Mouse (Mus musculus): ENCODE results near the gene Dhx32. TPM values are rescaled to one million over a fixed set of nuclear protein-coding genes. Genes with fewer than 3 reads are reported as not detected.

The Dhx32 gene
- polyA plus RNA-seq, 2 experiments: 6.8 to 10.6 TPM

GRCm38 (mm10) chr7:133724844-133725243, 57.7 kb downstream of the Dhx32 start:
- H3K27ac ChIP-seq: no peak overlapping the region
- DNase-seq (ENCODE audit: low read depth in 3 of 3, low spot score in 3 of 3) (no peak), ATAC-seq (ENCODE audit: insufficient read depth) (no peak)
- TF ChIP-seq EP300 (IDR thresholded peaks at IDR 0.05; ENCODE audit: low read depth) (no peak), CTCF (IDR thresholded peaks at IDR 0.05; ENCODE audit: low read depth) (no peak)
- no peaks in the 10 kb centered on the region for H3K27me3 ChIP-seq (ENCODE audit: control insufficient read depth, insufficient read depth, low read length)
- no peak overlapping the region for H3K4me3 ChIP-seq (ENCODE audit: insufficient read depth in 1 of 2, low read depth in 2 of 2, low read length in 2 of 2)
- 80% methylated on average over 10 of the region's 10 CpGs for WGBS (ENCODE audit: insufficient replicate concordance)
- no peaks in the 10 kb centered on the region for H3K9me3 ChIP-seq (ENCODE audit: control insufficient read depth, low read length)
- no peak overlapping the region for H3K4me2 ChIP-seq (ENCODE audit: low read depth)
- no peaks in the 10 kb centered on the region for H3K4me1 ChIP-seq (replicated peaks; ENCODE audit: control insufficient read depth in 2 of 2, insufficient read depth in 2 of 2, low read length in 1 of 2)
- H3K36me3 ChIP-seq (replicated peaks; ENCODE audit: control insufficient read depth, insufficient read depth, low read depth): peaks cover 15% of the 10 kb centered on the region
- no peak overlapping the region for H3K9ac ChIP-seq (replicated peaks)

GRCm38 (mm10) chr7:133720616-133721015, 61.9 kb downstream of the Dhx32 start:
- TF ChIP-seq CTCF (IDR thresholded peaks at IDR 0.05; ENCODE audit: low read depth) (no peak), EP300 (IDR thresholded peaks at IDR 0.05; ENCODE audit: low read depth) (no peak)
- no peak overlapping the region for H3K9ac ChIP-seq (replicated peaks)
- no peak overlapping the region for H3K4me2 ChIP-seq (ENCODE audit: low read depth)
- H3K27ac ChIP-seq: no peak overlapping the region
- 87% methylated on average over 11 of the region's 11 CpGs for WGBS (ENCODE audit: insufficient replicate concordance)
- no peaks in the 10 kb centered on the region for H3K9me3 ChIP-seq (ENCODE audit: control insufficient read depth, low read length)
- no peaks in the 10 kb centered on the region for H3K27me3 ChIP-seq (ENCODE audit: control insufficient read depth, insufficient read depth, low read length)
- no peaks in the 10 kb centered on the region for H3K4me1 ChIP-seq (replicated peaks; ENCODE audit: control insufficient read depth in 2 of 2, insufficient read depth in 2 of 2, low read length in 1 of 2)
- H3K36me3 ChIP-seq (replicated peaks; ENCODE audit: control insufficient read depth, insufficient read depth, low read depth): peaks cover 55% of the 10 kb centered on the region
- H3K4me3 ChIP-seq (ENCODE audit: insufficient read depth in 1 of 2, low read depth in 2 of 2, low read length in 2 of 2): no peak overlapping the region
- DNase-seq (ENCODE audit: low read depth in 3 of 3, low spot score in 3 of 3): no peak
- no peak for ATAC-seq (ENCODE audit: insufficient read depth)

GRCm38 (mm10) chr7:133718580-133718979, 63.9 kb downstream of the Dhx32 start:
- Histone ChIP-seq H3K4me1 (replicated peaks; ENCODE audit: control insufficient read depth in 2 of 2, insufficient read depth in 2 of 2, low read length in 1 of 2) (no peaks in the 10 kb centered on the region), H3K27me3 (ENCODE audit: control insufficient read depth, insufficient read depth, low read length) (no peaks in the 10 kb centered on the region), H3K9ac (replicated peaks) (no peak overlapping the region), H3K9me3 (ENCODE audit: control insufficient read depth, low read length) (no peaks in the 10 kb centered on the region), H3K4me3 (ENCODE audit: insufficient read depth in 1 of 2, low read depth in 2 of 2, low read length in 2 of 2) (no peak overlapping the region), H3K4me2 (ENCODE audit: low read depth) (no peak overlapping the region), H3K27ac (no peak overlapping the region), H3K36me3 (replicated peaks; ENCODE audit: control insufficient read depth, insufficient read depth, low read depth) (peaks cover 70% of the 10 kb centered on the region)
- no peak for ATAC-seq (ENCODE audit: insufficient read depth)
- peak; percentile 53 for TF ChIP-seq CTCF (IDR thresholded peaks at IDR 0.05; ENCODE audit: low read depth)
- no peak for TF ChIP-seq EP300 (IDR thresholded peaks at IDR 0.05; ENCODE audit: low read depth)
- DNase-seq (ENCODE audit: low read depth in 3 of 3, low spot score in 3 of 3): no peak
- 97% methylated on average over 1 of the region's 1 CpGs for WGBS (ENCODE audit: insufficient replicate concordance)

GRCm38 (mm10) chr7:133715387-133715786, 67.1 kb downstream of the Dhx32 start:
- Histone ChIP-seq H3K4me1 (replicated peaks; ENCODE audit: control insufficient read depth in 2 of 2, insufficient read depth in 2 of 2, low read length in 1 of 2) (no peaks in the 10 kb centered on the region), H3K36me3 (replicated peaks; ENCODE audit: control insufficient read depth, insufficient read depth, low read depth) (peaks cover 62% of the 10 kb centered on the region), H3K9me3 (ENCODE audit: control insufficient read depth, low read length) (no peaks in the 10 kb centered on the region), H3K27ac (no peak overlapping the region), H3K4me2 (ENCODE audit: low read depth) (no peak overlapping the region), H3K4me3 (ENCODE audit: insufficient read depth in 1 of 2, low read depth in 2 of 2, low read length in 2 of 2) (no peak overlapping the region), H3K9ac (replicated peaks) (no peak overlapping the region), H3K27me3 (ENCODE audit: control insufficient read depth, insufficient read depth, low read length) (no peaks in the 10 kb centered on the region)
- no peak for TF ChIP-seq CTCF (IDR thresholded peaks at IDR 0.05; ENCODE audit: low read depth)
- no peak for TF ChIP-seq EP300 (IDR thresholded peaks at IDR 0.05; ENCODE audit: low read depth)
- WGBS (ENCODE audit: insufficient replicate concordance): 91% methylated on average over 4 of the region's 4 CpGs
- no peak for ATAC-seq (ENCODE audit: insufficient read depth)
- no peak for DNase-seq (ENCODE audit: low read depth in 3 of 3, low spot score in 3 of 3)

- ATAC-seq (ENCODE audit: insufficient read depth) (no peak), DNase-seq (ENCODE audit: low read depth in 3 of 3, low spot score in 3 of 3) (no peak)
- 77% methylated on average over 2 of the region's 2 CpGs for WGBS (ENCODE audit: insufficient replicate concordance)
- H3K4me1 ChIP-seq (replicated peaks; ENCODE audit: control insufficient read depth in 2 of 2, insufficient read depth in 2 of 2, low read length in 1 of 2): peaks cover 33 to 34% of the 10 kb centered on the region in 2 experiments
- no peaks in the 10 kb centered on the region for H3K27me3 ChIP-seq (ENCODE audit: control insufficient read depth, insufficient read depth, low read length)
- H3K9me3 ChIP-seq (ENCODE audit: control insufficient read depth, low read length): no peaks in the 10 kb centered on the region
- no peak overlapping the region for H3K27ac ChIP-seq
- peak overlapping the region; percentile 88 for H3K4me2 ChIP-seq (ENCODE audit: low read depth)
- no peaks in the 10 kb centered on the region; the same call in 1 of the 2 replicates for H3K36me3 ChIP-seq (replicated peaks; ENCODE audit: control insufficient read depth, insufficient read depth, low read depth)
- no peak overlapping the region for H3K9ac ChIP-seq (replicated peaks)
- TF ChIP-seq CTCF (IDR thresholded peaks at IDR 0.05; ENCODE audit: low read depth): peak; percentile 33; the same call in 1 of the 2 replicates
- TF ChIP-seq EP300 (IDR thresholded peaks at IDR 0.05; ENCODE audit: low read depth): no peak
- H3K4me3 ChIP-seq (ENCODE audit: insufficient read depth in 1 of 2, low read depth in 2 of 2, low read length in 2 of 2): no peak overlapping the region; a peak in 1 of 4 replicates
These were observed 75.2 kb downstream of the Dhx32 start for GRCm38 (mm10) chr7:133707301-133707700.

Data from liver, embryonic 14.5 days (tissue).